Mouse (Mus musculus) liver, adult 2 months (tissue): ENCODE measurements around the gene Srsf5.

Experiments used
- CTCF ChIP-seq: fragments of 200-500 bp; IDR thresholded peaks from 2 replicates; pipeline ENCODE4 v1.5.1; 2011; ENCODE audit warnings: low read depth, low read length, control low read depth
- POLR2A ChIP-seq: fragments of 200-500 bp; IDR thresholded peaks from 2 replicates; pipeline ENCODE4 v1.6.1; 2011; ENCODE audit warnings: low read length, control low read depth; ENCODE audit not compliant: insufficient read depth; ENCODE audit errors: extremely low read depth

- TF ChIP-seq POLR2A (no peak), CTCF (no peak)
Observed at GRCm38 (mm10) chr12:80944204-80944603, 1.1 kb upstream of the Srsf5 start.
